Mouse (Mus musculus) heart, postnatal 4 days (tissue): ENCODE measurements at regions not wholly inside any gene's neighbourhood (a gene's known extent, or its start where the extent isn't known, plus 50 kb on each side); places are given as distances from the start of the nearest gene placed in this dataset.
"Not testable (repeated sequence)": the region's sequence is repeated elsewhere in the genome, so short reads cannot be mapped to it uniquely, and the experiment has no call there.

Experiments
- DNase-seq: peaks from one replicate; pipeline ENCODE4 v3.0.0; 2021

- no peak for DNase-seq
Measured at GRCm38 (mm10) chr16:50533881-50534280, 57.1 kb downstream of the Ccdc54 start.

GRCm38 (mm10) chr16:50529511-50530416 lies 61.2 kb downstream of the Ccdc54 start:
- DNase-seq: peak; percentile 94

- DNase-seq: peak; percentile 83
Measured at GRCm38 (mm10) chr16:50528677-50529510, 62.1 kb downstream of the Ccdc54 start.

- peak; percentile 45 for DNase-seq
Measured at GRCm38 (mm10) chr16:50528355-50528676, 62.6 kb downstream of the Ccdc54 start.

- DNase-seq: not testable (repeated sequence)
Measured at GRCm38 (mm10) chr16:50526930-50527329, 64.0 kb downstream of the Ccdc54 start.

GRCm38 (mm10) chr16:50525934-50526366 lies 65.0 kb downstream of the Ccdc54 start:
- DNase-seq: no peak

- no peak for DNase-seq
Measured at GRCm38 (mm10) chr16:50525504-50525903, 65.5 kb downstream of the Ccdc54 start.

- DNase-seq: no peak
Measured at GRCm38 (mm10) chr16:50519610-50520009, 71.3 kb downstream of the Ccdc54 start.

GRCm38 (mm10) chr16:50516579-50516978 lies 74.4 kb downstream of the Ccdc54 start:
- no peak for DNase-seq

GRCm38 (mm10) chr16:50515039-50515438 lies 75.9 kb downstream of the Ccdc54 start:
- no peak for DNase-seq

GRCm38 (mm10) chr16:50512080-50512479 lies 78.9 kb downstream of the Ccdc54 start:
- no peak for DNase-seq

GRCm38 (mm10) chr16:50509529-50509895 lies 77.3 kb upstream of the Bbx start:
- DNase-seq: no peak

- DNase-seq: no peak
Measured at GRCm38 (mm10) chr16:50508673-50509528, 76.7 kb upstream of the Bbx start.

- DNase-seq: no peak
Measured at GRCm38 (mm10) chr16:50504619-50505018, 72.4 kb upstream of the Bbx start.

GRCm38 (mm10) chr16:50498909-50499308 lies 66.7 kb upstream of the Bbx start:
- DNase-seq: no peak

- no peak for DNase-seq
Measured at GRCm38 (mm10) chr16:50493662-50494061, 61.5 kb upstream of the Bbx start.

GRCm38 (mm10) chr16:50489244-50489643 lies 57.1 kb upstream of the Bbx start:
- DNase-seq: no peak

- DNase-seq: no peak
Measured at GRCm38 (mm10) chr16:50482360-50482786, 50.2 kb upstream of the Bbx start.
